Mouse (Mus musculus) small intestine, adult 2 months (tissue): ENCODE measurements around the gene Armc8. TPM values are rescaled to one million over a fixed set of nuclear protein-coding genes. Genes with fewer than 3 reads are reported as not detected.

Source experiments
- H3K27ac ChIP-seq: fragments of 200-500 bp; 2 replicates; pipeline ENCODE4 v1.5.1; 2012; ENCODE audit warnings: low read depth, low read length, control low read depth, inconsistent platforms; ENCODE audit not compliant: insufficient read depth
- H3K27me3 ChIP-seq: fragments of 200-500 bp; 2 replicates; pipeline ENCODE4 v1.6.1; 2012; ENCODE audit warnings: mild to moderate bottlenecking, moderate library complexity, low read length, inconsistent platforms; ENCODE audit not compliant: control insufficient read depth, insufficient read depth
- H3K36me3 ChIP-seq: fragments of 200-500 bp; 2 replicates; pipeline ENCODE4 v1.6.1; 2012; ENCODE audit warnings: mild to moderate bottlenecking, low read length, control low read depth, inconsistent platforms; ENCODE audit not compliant: control insufficient read depth, insufficient read depth
- H3K4me1 ChIP-seq: fragments of 200-500 bp; 2 replicates; pipeline ENCODE4 v1.6.1; 2012; ENCODE audit warnings: low read length, inconsistent platforms, mixed read lengths; ENCODE audit not compliant: control insufficient read depth, insufficient read depth, insufficient read length
- H3K4me3 ChIP-seq: fragments of 200-500 bp; 2 replicates; pipeline ENCODE4 v1.5.1; 2012; ENCODE audit warnings: low read depth, mild to moderate bottlenecking, control low read depth, inconsistent platforms, low read length, moderate library complexity
- CTCF ChIP-seq: fragments of 200-500 bp; IDR thresholded peaks from 2 replicates; pipeline ENCODE4 v1.5.1; 2012; ENCODE audit warnings: low read depth, mild to moderate bottlenecking, control low read depth, inconsistent platforms, low read length, moderate library complexity, mixed read lengths; ENCODE audit not compliant: insufficient replicate concordance, insufficient read length; ENCODE audit errors: extremely low read depth
- POLR2A ChIP-seq: fragments of 200-500 bp; IDR thresholded peaks from 2 replicates; pipeline ENCODE4 v1.6.1; 2012; ENCODE audit warnings: low read depth, mild to moderate bottlenecking, control low read depth, inconsistent platforms, low read length, moderate library complexity
- WGBS: fragments of 180-500 bp; shearing (Covaris S2); methylation state at CpG from one replicate; pipeline ENCODE4 v1.1.7; 2018; 5-methylcytosine and 5-hydroxymethylcytosine counted together
- polyA plus RNA-seq: library from polyadenylated mRNA; depleted of rRNA; stranded (reverse); fragments of >200 nt; gene quantifications from 2 replicates; pipeline ENCODE4 v1.2.3, GENCODE M21; 2012

Gene Armc8
- polyA plus RNA-seq, 1 experiment: 9.5 TPM

- H3K4me1 ChIP-seq: peaks cover 20% of the 10 kb centered on the region; the same call in 1 of the 2 replicates
- H3K36me3 ChIP-seq: no peaks in the 10 kb centered on the region
- no peak overlapping the region for H3K4me3 ChIP-seq
- TF ChIP-seq POLR2A (no peak), CTCF (no peak)
- no peak overlapping the region for H3K27ac ChIP-seq
- no peaks in the 10 kb centered on the region for H3K27me3 ChIP-seq
- 88% methylated on average over 9 of the region's 9 CpGs for WGBS
These were observed 100.1 kb downstream of the Armc8 start for GRCm38 (mm10) chr9:99468572-99468971.

- 74% methylated on average over 6 of the region's 6 CpGs for WGBS
- TF ChIP-seq CTCF: no peak
- no peak for TF ChIP-seq POLR2A
- H3K27me3 ChIP-seq: no peaks in the 10 kb centered on the region
These were observed 103.8 kb downstream of the Armc8 start for GRCm38 (mm10) chr9:99464876-99465275.

GRCm38 (mm10) chr9:99459730-99460129 is 109.0 kb downstream of the Armc8 start:
- 89% methylated on average over 4 of the region's 4 CpGs for WGBS
- TF ChIP-seq POLR2A: no peak
- Histone ChIP-seq H3K4me3 (no peak overlapping the region), H3K4me1 (no peaks in the 10 kb centered on the region), H3K36me3 (no peaks in the 10 kb centered on the region), H3K27me3 (no peaks in the 10 kb centered on the region), H3K27ac (no peak overlapping the region)

More at GRCm38 (mm10) chr9:99464876-99465275, 103.8 kb downstream of the Armc8 start:
- Histone ChIP-seq H3K4me1 (peaks cover 5% of the 10 kb centered on the region; the same call in 1 of the 2 replicates), H3K36me3 (no peaks in the 10 kb centered on the region), H3K27ac (no peak overlapping the region), H3K4me3 (no peak overlapping the region)

GRCm38 (mm10) chr9:99458529-99459208 is 110.0 kb downstream of the Armc8 start:
- TF ChIP-seq POLR2A (no peak), CTCF (peak; percentile 74; the same call in 1 of the 2 replicates)
- Histone ChIP-seq H3K4me1 (no peaks in the 10 kb centered on the region), H3K27ac (no peak overlapping the region), H3K36me3 (no peaks in the 10 kb centered on the region), H3K4me3 (no peak overlapping the region), H3K27me3 (no peaks in the 10 kb centered on the region)
- WGBS: 32% methylated on average over 12 of the region's 12 CpGs

GRCm38 (mm10) chr9:99454211-99454610 is 114.5 kb downstream of the Armc8 start:
- TF ChIP-seq CTCF: no peak
- no peak for TF ChIP-seq POLR2A
- Histone ChIP-seq H3K4me3 (no peak overlapping the region), H3K4me1 (peaks cover 2% of the 10 kb centered on the region), H3K36me3 (no peaks in the 10 kb centered on the region), H3K27me3 (no peaks in the 10 kb centered on the region), H3K27ac (no peak overlapping the region)
- WGBS: 45% methylated on average over 4 of the region's 4 CpGs

- TF ChIP-seq POLR2A: no peak
- no peak for TF ChIP-seq CTCF
- peaks cover 2% of the 10 kb centered on the region for H3K4me1 ChIP-seq
- no peaks in the 10 kb centered on the region for H3K36me3 ChIP-seq
- no peak within 1 kb of the TSS; the same call in 1 of the 2 replicates for H3K4me3 ChIP-seq
- no peak within 1 kb of the TSS for H3K27ac ChIP-seq
- WGBS: 3% methylated on average over 14 of the region's 14 CpGs
- no peaks in the 10 kb centered on the region for H3K27me3 ChIP-seq
These were observed 117.5 kb downstream of the Armc8 start, which contains the start of gene Nme9 for GRCm38 (mm10) chr9:99451161-99451560. Gene Nme9, plus strand, starts transcription at chr9:99451475.

- H3K4me1 ChIP-seq: peaks cover 2% of the 10 kb centered on the region
- H3K27me3 ChIP-seq: no peaks in the 10 kb centered on the region
- TF ChIP-seq POLR2A (no peak), CTCF (peak; percentile 5; the same call in 1 of the 2 replicates)
- H3K36me3 ChIP-seq: no peaks in the 10 kb centered on the region
- H3K27ac ChIP-seq: no peak overlapping the region
- no peak overlapping the region for H3K4me3 ChIP-seq
- WGBS: 33% methylated on average over 9 of the region's 9 CpGs
These were observed 118.6 kb downstream of the Armc8 start for GRCm38 (mm10) chr9:99449886-99450647.
